Mouse (Mus musculus) heart, embryonic 14.5 days (tissue): ENCODE data around the gene Slc25a54. TPM values are rescaled to one million over a fixed set of nuclear protein-coding genes. Genes with fewer than 3 reads are reported as not detected.

Source experiments
- ATAC-seq: fragments of 200-750 bp; cut with Nextera tagmentation; 2 replicates; pipeline ENCODE4 v1.8.0; 2017; ENCODE audit warnings: low read depth, moderate TSS enrichment; ENCODE audit not compliant: insufficient number of reproducible peaks, insufficient read depth, low FRiP score
- H3K27ac ChIP-seq, 2 experiments: fragments of 200-500 bp in 1 of 2; fragments of 300-500 bp in 1 of 2; sonication (generic) in 1 of 2; replicated peaks in 1 of 2; 2 replicates each; pipeline ENCODE4 v1.5.1; 2012 to 2014; ENCODE audit warnings: low read depth in 2 of 2, low read length in 2 of 2, control low read depth in 1 of 2, mild to moderate bottlenecking in 1 of 2, mixed read lengths in 1 of 2; ENCODE audit not compliant: control insufficient read depth in 1 of 2, insufficient read depth in 1 of 2
- H3K27me3 ChIP-seq: fragments of 300-500 bp; sonication (generic); 2 replicates; pipeline ENCODE4 v1.6.1; 2014; ENCODE audit warnings: mild to moderate bottlenecking, low read length, control low read depth; ENCODE audit not compliant: control insufficient read depth, insufficient read depth
- H3K36me3 ChIP-seq: fragments of 300-500 bp; sonication (generic); 2 replicates; pipeline ENCODE4 v1.6.1; 2014; ENCODE audit warnings: mild to moderate bottlenecking, control low read depth, low read length, mixed read lengths; ENCODE audit not compliant: control insufficient read depth, insufficient read depth
- H3K4me1 ChIP-seq, 2 experiments: fragments of 200-500 bp in 1 of 2; fragments of 300-500 bp in 1 of 2; sonication (generic) in 1 of 2; 2 replicates each; pipeline ENCODE4 v1.6.1; 2012 to 2014; ENCODE audit warnings: low read length in 2 of 2, control low read depth in 1 of 2, mixed read lengths in 1 of 2; ENCODE audit not compliant: control insufficient read depth in 2 of 2, insufficient read depth in 2 of 2
- H3K4me2 ChIP-seq: fragments of 300-500 bp; sonication (generic); 2 replicates; pipeline ENCODE4 v1.6.1; 2014; ENCODE audit warnings: mild to moderate bottlenecking, low read length
- H3K4me3 ChIP-seq, 2 experiments: fragments of 200-500 bp in 1 of 2; fragments of 300-500 bp in 1 of 2; sonication (generic) in 1 of 2; 2 replicates each; pipeline ENCODE4 v1.5.1; 2012 to 2014; ENCODE audit warnings: low read length in 2 of 2, mild to moderate bottlenecking in 2 of 2, control low read depth in 1 of 2, low read depth in 1 of 2, moderate library complexity in 1 of 2; ENCODE audit not compliant: control insufficient read depth in 1 of 2, insufficient read depth in 1 of 2
- H3K9ac ChIP-seq: fragments of 300-500 bp; sonication (generic); 2 replicates; pipeline ENCODE4 v1.6.1; 2014; ENCODE audit warnings: mild to moderate bottlenecking, low read length
- H3K9me3 ChIP-seq: fragments of 300-500 bp; sonication (generic); 2 replicates; pipeline ENCODE4 v1.6.1; 2016; ENCODE audit warnings: low read length, control low read depth; ENCODE audit not compliant: control insufficient read depth
- WGBS: fragments of 180-500 bp; shearing (Covaris S2); extraction: QIAGEN DNeasy Blood & Tissue Kit; methylation state at CpG from one replicate; pipeline ENCODE4 v1.1.7; 2014; 5-methylcytosine and 5-hydroxymethylcytosine counted together
- polyA plus RNA-seq: library from polyadenylated mRNA; unstranded; fragments of >200 nt; fragmentation: Nextera tagmentation; extraction: Ambion mirVana; gene quantifications from 2 replicates; pipeline ENCODE4 v1.2.1, GENCODE M21; 2014

Gene Slc25a54
- polyA plus RNA-seq, 1 experiment from 2014 or later, result not detected

- H3K4me2 ChIP-seq, result no peak overlapping the region
- no peak for ATAC-seq
- peaks cover 7 to 9% of the 10 kb centered on the region in 2 experiments; a peak in 3 of 4 replicates for H3K4me1 ChIP-seq
Observed at GRCm38 (mm10) chr3:109047707-109048283, 32.5 kb upstream of the Slc25a54 start.

DNA sequence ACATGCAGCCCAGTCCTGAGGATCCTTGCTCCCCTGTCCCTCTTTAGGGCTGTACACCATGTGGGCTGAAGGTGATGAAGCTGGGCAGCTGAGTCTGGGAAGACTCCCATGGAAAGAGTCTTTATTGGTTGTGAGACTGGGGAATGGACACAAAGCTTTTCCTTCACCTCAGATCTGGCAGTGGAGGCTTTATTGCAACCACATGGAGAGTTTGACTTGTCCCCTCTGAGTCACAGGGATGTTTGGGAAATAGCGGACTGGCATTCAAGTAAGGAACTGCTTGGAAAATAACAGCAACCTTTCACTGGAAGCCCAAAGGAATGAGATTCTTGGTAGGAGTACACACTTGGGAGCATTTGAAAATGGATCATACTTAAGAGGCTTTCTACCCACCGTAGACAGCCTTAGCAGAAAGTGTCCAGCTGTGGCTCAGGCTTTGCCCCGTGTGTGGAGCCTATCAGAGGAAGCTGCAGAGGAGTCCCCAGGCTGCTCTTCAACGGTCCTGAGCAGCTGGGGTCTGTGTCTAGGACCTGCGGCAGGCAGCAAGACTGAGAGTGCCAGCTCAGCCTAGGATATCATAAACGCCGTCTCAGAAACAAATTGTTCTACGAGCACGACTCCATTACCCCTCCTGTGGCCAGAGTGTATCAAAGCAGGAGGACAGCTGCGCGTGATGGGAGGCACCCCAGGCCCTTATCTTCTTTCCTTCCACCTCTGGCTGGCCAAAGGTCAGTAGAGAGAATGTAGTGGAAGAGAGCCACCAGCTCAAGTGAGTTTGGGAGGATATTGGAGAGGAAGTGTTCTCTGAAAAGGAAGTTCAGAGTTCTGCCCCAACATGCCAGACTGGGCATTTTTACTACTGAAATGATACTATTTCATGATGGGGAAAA is 29.0 kb upstream of the Slc25a54 start:
- peak overlapping the region; percentile 40 for H3K4me2 ChIP-seq

More at GRCm38 (mm10) chr3:109047707-109048283, 32.5 kb upstream of the Slc25a54 start:
- no peaks in the 10 kb centered on the region for H3K9me3 ChIP-seq
- WGBS, result 43% methylated on average over 6 of the region's 6 CpGs
- no peaks in the 10 kb centered on the region for H3K27me3 ChIP-seq
- H3K36me3 ChIP-seq, result no peaks in the 10 kb centered on the region
- no peak overlapping the region for H3K4me3 ChIP-seq
- H3K27ac ChIP-seq, result no peak overlapping the region
- H3K9ac ChIP-seq, result no peak overlapping the region

DNA sequence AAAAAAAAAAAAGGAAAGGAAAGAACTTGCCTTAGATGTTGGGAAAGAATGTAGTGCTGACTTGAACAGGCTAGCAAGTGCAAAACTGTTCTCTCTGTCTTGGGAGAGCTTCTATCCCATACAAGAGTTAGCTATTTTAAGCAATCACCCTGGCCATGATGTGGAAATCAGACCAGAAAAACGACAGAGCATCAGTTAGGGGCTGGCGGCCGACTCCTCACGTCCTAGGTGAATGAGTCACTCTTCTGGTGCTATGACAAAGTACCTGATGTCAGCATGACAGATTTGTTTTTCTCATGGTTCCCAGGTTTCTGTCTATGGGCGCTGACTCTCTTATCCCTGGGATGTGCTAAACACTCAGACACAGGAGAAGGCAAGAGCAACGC is 28.3 kb upstream of the Slc25a54 start:
- ATAC-seq, result no peak
- WGBS, result 51% methylated on average over 6 of the region's 6 CpGs

More for the DNA sequence above, 29.0 kb upstream of the Slc25a54 start:
- H3K9me3 ChIP-seq, result no peaks in the 10 kb centered on the region
- H3K27ac ChIP-seq, result peak overlapping the region in 1 of 2 experiments; percentile 38; a peak in 1 of 4 replicates
- H3K4me1 ChIP-seq, result peaks cover 7 to 9% of the 10 kb centered on the region in 2 experiments; a peak in 3 of 4 replicates
- H3K9ac ChIP-seq, result peak overlapping the region; percentile 3; the same call in 1 of the 2 replicates
- ATAC-seq, result no peak
- H3K36me3 ChIP-seq, result no peaks in the 10 kb centered on the region
- WGBS, result 20% methylated on average over 11 of the region's 11 CpGs
- no peaks in the 10 kb centered on the region for H3K27me3 ChIP-seq
- no peak overlapping the region for H3K4me3 ChIP-seq

GRCm38 (mm10) chr3:109059903-109060302 is 20.4 kb upstream of the Slc25a54 start:
- Histone ChIP-seq H3K9me3 (no peaks in the 10 kb centered on the region), H3K36me3 (no peaks in the 10 kb centered on the region), H3K4me3 (no peak overlapping the region), H3K9ac (no peak overlapping the region), H3K27ac (no peak overlapping the region), H3K27me3 (no peaks in the 10 kb centered on the region), H3K4me1 (0 out of 4 replicates have a peak, but pooled peaks cover 0 to 4% of the 10 kb centered on the region in 2 experiments), H3K4me2 (0 out of 2 replicates have a peak overlapping the region, but pooled peaks have one; percentile 44)
- 61% methylated on average over 8 of the region's 8 CpGs for WGBS
- ATAC-seq, result no peak

More for the DNA sequence above, 28.3 kb upstream of the Slc25a54 start:
- Histone ChIP-seq H3K4me2 (peak overlapping the region; percentile 40; the same call in 1 of the 2 replicates), H3K4me1 (peaks cover 7 to 9% of the 10 kb centered on the region in 2 experiments; a peak in 3 of 4 replicates), H3K36me3 (no peaks in the 10 kb centered on the region), H3K27ac (no peak overlapping the region), H3K9me3 (no peaks in the 10 kb centered on the region), H3K9ac (no peak overlapping the region), H3K4me3 (no peak overlapping the region), H3K27me3 (no peaks in the 10 kb centered on the region)

- Histone ChIP-seq H3K4me1 (0 out of 4 replicates have a peak, but pooled peaks cover 0 to 4% of the 10 kb centered on the region in 2 experiments), H3K36me3 (no peaks in the 10 kb centered on the region), H3K4me2 (no peak overlapping the region), H3K9ac (no peak overlapping the region), H3K4me3 (no peak overlapping the region), H3K27ac (no peak overlapping the region), H3K27me3 (no peaks in the 10 kb centered on the region), H3K9me3 (no peaks in the 10 kb centered on the region)
- ATAC-seq, result no peak
- WGBS, result 71% methylated on average over 7 of the region's 7 CpGs
Observed at GRCm38 (mm10) chr3:109062391-109062790, 17.9 kb upstream of the Slc25a54 start.

GRCm38 (mm10) chr3:109062989-109063388 is 17.3 kb upstream of the Slc25a54 start:
- Histone ChIP-seq H3K9ac (no peak overlapping the region), H3K27me3 (no peaks in the 10 kb centered on the region), H3K9me3 (no peaks in the 10 kb centered on the region), H3K4me1 (0 out of 4 replicates have a peak, but pooled peaks cover 0 to 4% of the 10 kb centered on the region in 2 experiments), H3K27ac (no peak overlapping the region), H3K4me3 (no peak overlapping the region), H3K4me2 (no peak overlapping the region), H3K36me3 (no peaks in the 10 kb centered on the region)
- 1% methylated on average over 6 of the region's 6 CpGs for WGBS
- ATAC-seq, result no peak

DNA sequence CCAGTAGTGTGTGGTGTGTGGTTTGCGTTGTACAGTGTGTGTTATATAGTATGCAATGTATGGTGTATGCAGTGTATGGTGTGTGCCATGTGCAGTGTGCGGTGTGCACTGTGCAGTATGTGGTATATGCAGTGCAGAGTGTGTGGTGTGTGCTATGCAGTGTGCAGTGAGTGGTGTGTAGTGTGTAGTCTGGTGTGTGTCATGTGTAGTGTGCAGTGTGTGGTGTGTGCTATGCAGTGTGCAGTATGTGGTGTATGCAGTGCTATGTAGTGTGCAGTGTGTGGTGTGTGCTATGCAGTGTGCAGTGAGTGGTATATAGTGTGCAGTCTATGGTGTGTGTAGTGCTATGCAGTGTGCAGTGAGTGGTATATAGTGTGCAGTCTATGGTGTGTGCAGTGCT is 4.1 kb downstream of the Slc25a54 start:
- no peak overlapping the region for H3K27ac ChIP-seq
- H3K9ac ChIP-seq, result no peak overlapping the region
- H3K27me3 ChIP-seq, result no peaks in the 10 kb centered on the region
- H3K4me2 ChIP-seq, result no peak overlapping the region
- ATAC-seq, result 0 out of 2 replicates have a peak, but pooled peaks have one; percentile 13
- H3K4me1 ChIP-seq, result no peaks in the 10 kb centered on the region
- H3K4me3 ChIP-seq, result no peak overlapping the region
- no peaks in the 10 kb centered on the region for H3K36me3 ChIP-seq
- H3K9me3 ChIP-seq, result no peaks in the 10 kb centered on the region
- WGBS, result 83% methylated on average over 2 of the region's 2 CpGs
